Mouse (Mus musculus): Measurements from ENCODE around the gene Myh2. TPM values are rescaled to one million over a fixed set of nuclear protein-coding genes. Genes with fewer than 3 reads are reported as not detected.

Gene Myh2
- 1 to 10 TPM in 2 of 4 experiments, under 1 TPM in 2; 0.67 to 1.4 (median 0.99) TPM for total RNA-seq (2022)

DNA sequence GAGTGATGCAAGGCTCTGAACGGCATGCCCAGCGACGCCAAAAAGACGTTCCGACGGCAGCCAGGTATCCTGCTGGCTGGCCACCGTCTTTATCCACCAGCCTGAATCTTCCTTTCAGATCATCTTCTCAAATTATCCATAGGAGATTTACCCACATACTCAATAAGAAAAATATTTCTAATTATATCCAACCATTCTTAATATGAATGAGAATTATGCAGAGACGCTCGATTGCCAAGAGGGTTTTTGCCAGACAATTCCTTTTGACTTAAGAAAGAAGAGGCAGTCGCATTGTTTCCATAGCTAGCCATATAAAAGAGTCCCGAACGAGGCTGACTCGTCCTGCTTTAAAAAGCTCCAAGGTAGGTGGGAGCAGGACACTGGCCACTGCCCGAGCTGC is at the start of gene Myh2:
Myh2 (plus strand) TSS at position 301 of the 400 bp plus-strand sequence.
- DNase-seq (ENCODE audit: low spot score in 2 of 2) = no peak

DNA sequence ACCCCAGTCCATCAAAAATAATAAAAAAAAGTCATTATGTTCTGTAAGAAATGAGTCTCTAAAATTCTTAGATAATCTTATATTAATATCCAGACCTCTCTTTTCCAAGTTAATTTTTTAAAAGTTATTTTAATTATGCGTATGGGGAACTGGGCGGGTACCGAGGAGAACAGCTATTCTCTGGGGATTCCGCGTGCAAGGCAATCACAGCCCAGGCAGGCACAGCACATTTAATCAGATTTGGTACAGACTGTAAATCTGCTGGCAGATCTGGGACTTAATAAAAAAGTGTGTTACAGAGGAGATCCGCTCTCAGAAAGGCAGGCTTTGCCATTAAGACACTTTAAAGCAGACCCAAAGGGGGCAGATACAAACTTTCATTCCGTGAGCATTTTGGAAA is 45.9 kb upstream of the Myh2 start:
- no peak for DNase-seq (ENCODE audit: low spot score in 2 of 2)

DNA sequence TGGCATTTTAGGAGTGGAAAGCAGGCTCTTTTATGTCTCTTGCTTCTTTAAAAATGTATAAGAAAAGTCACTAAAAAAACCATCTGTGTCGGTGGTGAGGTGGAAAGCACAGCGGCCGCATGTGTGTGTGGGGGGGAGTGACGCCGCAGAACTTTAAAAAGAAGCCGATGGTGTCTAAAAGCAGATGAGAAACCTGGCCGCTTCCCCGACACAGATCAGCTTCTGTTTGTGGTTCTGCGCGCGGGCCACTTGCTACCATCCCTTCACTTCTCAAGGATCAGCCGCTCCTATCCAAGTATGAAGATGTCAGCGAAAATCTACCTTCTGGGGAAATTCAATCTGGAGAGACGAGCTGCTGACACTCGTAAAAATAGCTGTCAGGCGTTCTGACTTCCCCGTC is 45.5 kb upstream of the Myh2 start:
- peak in 1 of 2 experiments; percentile 80 for DNase-seq (ENCODE audit: low spot score in 2 of 2)

- DNase-seq (ENCODE audit: low spot score in 2 of 2) = no peak
Measured at GRCm38 (mm10) chr11:67133526-67133925, 37.3 kb upstream of the Myh2 start.

- no peak for DNase-seq (ENCODE audit: low spot score in 2 of 2)
Measured at GRCm38 (mm10) chr11:67134654-67135053, 36.2 kb upstream of the Myh2 start.

GRCm38 (mm10) chr11:67135532-67135931 is 35.3 kb upstream of the Myh2 start:
- DNase-seq (ENCODE audit: low spot score in 2 of 2) = no peak

GRCm38 (mm10) chr11:67139556-67139955 is 31.3 kb upstream of the Myh2 start:
- no peak for DNase-seq (ENCODE audit: low spot score in 2 of 2)

- no peak for DNase-seq (ENCODE audit: low spot score in 2 of 2)
Measured at GRCm38 (mm10) chr11:67140175-67140574, 30.7 kb upstream of the Myh2 start.

DNA sequence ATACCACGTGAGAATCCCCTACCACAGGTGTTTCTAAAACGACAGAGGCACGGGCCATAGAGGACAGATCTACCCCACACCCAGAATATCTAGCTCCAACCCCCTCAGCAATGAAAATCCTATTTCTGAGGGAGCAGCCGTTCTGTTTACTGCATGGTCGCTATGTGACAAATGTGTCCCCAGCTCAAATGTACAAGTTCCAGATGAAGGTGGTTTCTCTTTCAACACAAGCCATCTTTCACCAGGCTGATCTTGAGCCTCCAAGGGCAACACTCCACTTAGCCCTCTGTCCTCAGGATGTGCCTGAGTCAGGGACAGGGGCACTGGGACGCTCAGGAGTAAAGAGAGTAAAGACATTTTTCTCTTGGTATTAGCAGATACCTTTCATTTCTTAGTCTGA is 29.8 kb upstream of the Myh2 start:
- no peak for DNase-seq (ENCODE audit: low spot score in 2 of 2)

DNA sequence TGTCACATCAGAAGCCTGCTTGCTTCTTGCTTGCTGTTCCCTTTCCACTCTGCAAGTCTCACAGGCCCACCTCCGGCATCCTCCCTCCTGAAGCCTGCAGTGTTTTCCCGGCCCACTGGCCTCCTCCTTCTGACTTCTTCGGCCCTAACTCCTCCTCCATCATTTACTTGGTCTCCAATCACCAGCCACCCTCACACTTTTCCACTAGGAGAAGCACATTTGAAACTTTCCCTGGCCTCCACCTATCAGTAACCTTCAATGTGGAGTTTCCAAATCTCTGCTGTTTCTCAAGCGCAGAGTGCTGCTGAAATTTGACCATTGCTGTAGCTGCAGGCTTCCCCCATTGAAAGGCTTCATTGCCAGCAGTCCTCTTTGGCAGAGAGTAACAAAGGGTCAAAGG is 28.8 kb upstream of the Myh2 start:
- no peak for DNase-seq (ENCODE audit: low spot score in 2 of 2)

- DNase-seq (ENCODE audit: low spot score in 2 of 2) = no peak
Measured at GRCm38 (mm10) chr11:67143065-67143464, 27.8 kb upstream of the Myh2 start.

GRCm38 (mm10) chr11:67143863-67144498 is 26.8 kb upstream of the Myh2 start:
- no peak for DNase-seq (ENCODE audit: low spot score in 2 of 2)

GRCm38 (mm10) chr11:67144559-67145265 is 26.1 kb upstream of the Myh2 start:
- DNase-seq (ENCODE audit: low spot score in 2 of 2) = no peak

DNA sequence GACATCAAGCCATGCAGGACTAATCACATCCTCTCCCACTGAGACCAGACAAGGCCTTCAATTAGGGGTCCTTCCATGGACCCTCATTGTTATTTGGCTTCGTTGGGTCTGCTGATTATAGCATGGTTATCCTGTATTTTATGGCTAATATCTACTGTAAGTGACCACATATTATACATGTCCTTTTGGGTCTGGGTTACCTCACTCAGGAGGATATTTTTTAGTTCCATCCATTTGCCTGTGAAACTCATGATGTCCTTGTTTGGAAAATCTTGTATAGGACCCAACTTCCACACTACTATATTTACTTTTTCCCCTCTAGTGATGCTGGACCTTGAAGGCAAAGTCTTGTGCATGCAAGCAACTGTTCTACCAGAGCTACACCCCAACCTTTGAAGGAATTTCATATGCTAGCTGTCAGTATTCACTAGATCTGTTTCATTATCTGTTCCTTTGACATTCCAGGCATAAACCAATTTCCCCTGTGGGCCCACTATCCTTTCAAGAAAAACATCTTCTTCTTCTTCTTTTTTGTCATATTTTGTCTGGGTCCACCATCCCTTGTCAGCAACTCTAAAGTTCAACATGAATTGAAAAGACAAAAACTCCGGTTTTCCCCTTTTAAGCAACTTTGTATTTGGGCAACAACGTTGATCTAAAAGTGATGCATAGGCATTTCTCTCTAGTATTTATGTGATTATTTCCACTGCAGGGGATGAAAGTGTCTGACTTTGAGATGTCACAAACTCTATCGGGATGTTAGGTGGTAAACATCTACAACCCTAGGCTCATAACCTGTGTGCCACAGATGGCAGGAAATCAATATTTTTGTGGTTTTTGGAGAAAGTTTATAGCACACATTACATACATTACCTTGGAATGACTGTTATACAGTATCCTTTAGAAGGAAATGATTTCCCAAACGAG is 25.1 kb upstream of the Myh2 start:
- DNase-seq (ENCODE audit: low spot score in 2 of 2) = no peak

- no peak for DNase-seq (ENCODE audit: low spot score in 2 of 2)
Measured at GRCm38 (mm10) chr11:67146409-67147282, 24.2 kb upstream of the Myh2 start.

DNA sequence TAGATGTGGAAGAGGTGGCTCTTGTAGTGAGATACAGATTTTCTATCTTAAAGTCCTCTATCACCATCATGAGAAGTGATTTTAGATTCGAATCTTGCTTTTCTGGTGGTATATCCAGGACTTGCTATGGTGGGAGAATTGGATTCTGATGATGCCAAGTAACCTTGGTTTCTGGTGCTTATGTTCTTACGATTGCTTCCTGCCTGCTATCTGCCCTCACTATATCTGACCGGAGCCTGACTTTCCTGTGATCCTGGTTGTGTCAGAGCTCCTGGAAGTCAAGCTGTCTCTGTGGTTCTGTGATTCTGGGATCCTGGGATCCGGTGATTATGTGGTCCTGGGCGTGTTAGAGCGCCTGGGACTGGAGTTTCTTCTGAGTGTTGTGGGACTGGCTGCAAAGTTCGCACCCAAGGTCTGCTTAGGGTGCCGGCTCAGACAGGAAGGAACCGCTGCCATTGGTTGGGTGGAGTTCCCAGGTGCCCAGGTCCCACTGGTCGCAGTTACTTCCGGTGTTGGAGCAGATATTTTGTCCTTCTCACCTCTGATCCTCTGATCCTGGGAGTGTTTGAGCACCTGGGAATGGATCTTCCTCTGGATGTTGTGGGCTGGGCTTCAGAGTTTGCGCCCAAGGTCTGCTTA is 23.4 kb upstream of the Myh2 start:
- DNase-seq (ENCODE audit: low spot score in 2 of 2) = no peak

GRCm38 (mm10) chr11:67148286-67149012 is 22.4 kb upstream of the Myh2 start:
- no peak for DNase-seq (ENCODE audit: low spot score in 2 of 2)

GRCm38 (mm10) chr11:67150237-67150636 is 20.6 kb upstream of the Myh2 start:
- no peak for DNase-seq (ENCODE audit: low spot score in 2 of 2)

GRCm38 (mm10) chr11:67151159-67151558 is 19.7 kb upstream of the Myh2 start:
- DNase-seq (ENCODE audit: low spot score in 2 of 2) = no peak

Measured in left cerebral cortex, adult 8-10 months (tissue).